Mouse (Mus musculus): ENCODE data around the gene Ppfia1.
A peak's percentile ranks its signal among the peaks of the same experiment; 100 is the strongest.

Ppfia1 gene

DNA sequence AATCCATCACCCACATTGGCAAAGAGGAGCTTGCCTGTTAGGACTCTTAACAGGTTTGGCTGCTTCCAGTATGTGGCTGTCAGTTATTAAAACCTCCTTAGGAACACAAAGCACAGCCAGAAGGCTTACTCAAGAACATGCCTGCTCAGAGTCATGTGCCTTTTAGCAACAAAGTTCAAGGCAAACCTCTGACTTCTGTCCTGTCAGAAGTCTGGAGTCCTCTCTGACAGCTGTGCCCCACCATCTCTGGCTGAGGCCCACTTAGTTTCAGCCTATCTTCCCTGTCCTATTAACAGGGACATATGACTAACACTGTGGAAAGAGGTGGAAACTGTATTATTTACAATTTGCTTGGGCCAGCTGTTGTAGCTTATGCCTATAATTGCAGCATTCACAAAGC, 73.2 kb downstream of the Ppfia1 start:
- no peak for DNase-seq

DNA sequence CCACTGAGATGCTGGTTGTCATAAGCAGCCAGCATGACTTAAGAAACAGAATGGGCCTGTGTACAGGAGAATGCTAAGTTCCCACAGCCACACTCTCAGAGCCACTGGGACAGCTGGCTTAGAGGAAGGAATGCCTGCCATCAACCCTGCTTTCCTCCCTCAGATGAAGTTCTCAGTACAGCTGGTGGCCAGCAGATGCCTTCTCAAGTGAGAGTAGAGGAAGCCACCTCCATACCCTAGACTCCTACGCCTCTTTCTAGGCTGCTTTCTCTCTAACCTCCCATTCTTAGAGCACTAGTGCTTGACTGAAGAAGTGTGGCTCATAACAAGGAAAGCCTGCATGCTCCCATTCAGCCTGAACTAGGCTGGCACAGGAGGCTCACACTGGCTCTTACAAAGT, 74.0 kb downstream of the Ppfia1 start:
- DNase-seq, result peak; percentile 70

DNA sequence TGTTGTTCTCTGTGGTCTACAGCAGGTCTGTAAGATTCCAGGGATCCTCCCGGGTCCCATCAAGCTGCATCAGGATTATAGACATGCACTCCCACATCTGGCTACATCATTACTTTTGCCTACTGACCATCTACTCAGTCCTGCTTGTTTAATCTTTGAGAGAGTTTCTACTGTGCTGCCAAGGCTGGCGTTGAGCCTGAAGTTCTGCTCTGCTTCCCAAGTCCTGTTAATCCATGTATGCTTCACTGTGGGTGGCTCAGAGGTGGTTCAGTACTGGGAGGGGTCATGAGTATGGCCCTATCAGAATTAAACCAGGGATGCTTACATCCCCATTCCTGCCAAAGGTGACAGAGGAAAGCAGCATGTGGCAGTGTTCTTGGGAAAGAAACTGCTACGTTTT, 77.8 kb downstream of the Ppfia1 start:
- no peak for DNase-seq

DNA sequence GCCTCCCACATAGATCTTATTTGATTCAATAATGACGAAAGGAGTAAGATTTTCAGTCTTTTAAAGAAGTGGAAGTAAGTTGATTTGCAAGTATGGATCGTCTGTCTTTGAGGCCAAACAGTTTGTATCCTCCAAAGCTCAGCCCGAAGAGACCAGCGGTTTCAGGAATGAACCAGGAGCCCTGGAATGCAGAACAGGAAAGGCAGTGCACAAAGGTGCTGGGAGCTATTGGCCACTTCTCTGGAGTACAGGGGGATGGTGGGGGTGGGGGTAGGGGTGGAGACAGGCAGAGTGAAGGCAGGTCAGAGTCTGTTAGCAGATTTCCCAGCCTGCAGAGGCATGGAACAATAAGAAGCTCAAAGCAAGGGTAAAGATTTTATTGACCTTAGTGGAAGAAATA, 80.0 kb downstream of the Ppfia1 start:
- no peak for DNase-seq

DNA sequence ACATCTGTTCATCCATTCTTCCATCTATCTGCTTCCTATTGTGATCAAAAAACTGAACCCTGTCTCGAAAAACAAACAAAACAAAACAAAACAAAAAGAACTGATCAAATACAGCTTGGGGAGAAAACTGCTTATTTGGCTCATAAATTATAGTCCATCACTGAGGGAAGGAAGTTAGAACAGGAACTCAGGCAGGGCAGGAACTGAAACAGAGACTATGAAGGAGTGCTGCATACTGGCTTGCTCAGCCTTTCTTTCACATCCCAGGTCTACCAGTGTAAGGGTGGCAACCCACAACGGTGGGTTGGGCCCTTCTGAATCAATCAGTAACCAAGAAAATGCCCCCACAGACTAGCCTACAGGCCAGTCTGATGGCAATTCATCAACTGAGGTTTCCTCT, 82.4 kb downstream of the Ppfia1 start:
- no peak for DNase-seq

DNA sequence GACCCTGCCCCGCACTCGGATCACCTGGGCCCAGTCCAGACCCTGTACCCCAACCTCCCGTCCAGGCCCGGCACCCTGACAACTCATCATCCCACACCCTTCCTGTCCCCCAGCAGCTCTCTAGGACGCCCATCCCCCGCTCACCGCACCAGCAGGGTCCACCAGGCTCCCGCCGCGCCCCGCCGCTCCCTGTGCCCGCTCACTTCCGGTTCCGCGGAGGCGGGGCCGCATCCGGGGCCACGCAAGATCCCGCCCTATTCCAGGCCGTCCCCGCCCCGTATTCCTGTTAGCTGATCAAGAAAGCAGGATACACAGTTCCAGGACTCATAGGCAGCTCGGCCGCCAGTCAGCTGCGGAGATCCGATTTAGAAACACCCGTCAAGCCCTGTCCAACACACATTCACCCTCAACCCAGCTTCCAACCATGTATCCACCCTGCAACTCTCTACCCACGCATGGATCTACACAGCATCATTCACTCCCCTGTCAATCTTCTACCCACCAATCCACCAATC, 82.9 kb downstream of the Ppfia1 start, which contains the start of gene Cttn:
Cttn (minus strand) TSS at position 465 of the 515 bp plus-strand sequence.
- DNase-seq, result peak; percentile 90

DNA sequence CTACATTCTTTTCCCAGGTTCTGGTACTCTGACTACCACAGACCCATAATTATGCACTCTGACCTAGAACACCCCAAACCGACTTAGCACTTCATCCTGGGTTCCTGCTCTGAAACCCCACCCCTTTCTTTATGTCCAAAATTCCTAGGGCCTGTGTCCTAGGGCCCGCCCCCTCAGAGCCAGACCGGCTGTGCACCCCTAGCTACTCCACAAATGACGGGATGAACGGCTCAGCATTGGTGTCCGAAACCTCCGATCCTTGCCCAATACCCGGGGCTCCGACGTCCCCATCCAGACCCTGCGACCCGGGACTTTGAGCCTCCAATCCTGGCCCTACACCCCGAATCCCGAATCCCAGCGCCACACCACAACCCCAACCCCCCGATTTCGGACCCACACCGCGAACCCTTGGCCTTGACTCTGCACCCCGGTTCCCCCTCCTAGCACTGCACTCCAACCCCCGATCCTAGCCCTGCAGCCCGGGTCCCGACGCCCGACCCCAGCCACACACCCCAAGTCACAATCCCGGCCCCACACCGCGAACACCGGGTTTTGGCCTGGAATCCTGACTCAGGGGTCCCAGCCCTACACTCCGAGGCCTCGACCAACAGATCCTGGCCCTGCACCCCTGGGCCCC, 83.5 kb downstream of the Ppfia1 start:
- no peak for DNase-seq

DNA sequence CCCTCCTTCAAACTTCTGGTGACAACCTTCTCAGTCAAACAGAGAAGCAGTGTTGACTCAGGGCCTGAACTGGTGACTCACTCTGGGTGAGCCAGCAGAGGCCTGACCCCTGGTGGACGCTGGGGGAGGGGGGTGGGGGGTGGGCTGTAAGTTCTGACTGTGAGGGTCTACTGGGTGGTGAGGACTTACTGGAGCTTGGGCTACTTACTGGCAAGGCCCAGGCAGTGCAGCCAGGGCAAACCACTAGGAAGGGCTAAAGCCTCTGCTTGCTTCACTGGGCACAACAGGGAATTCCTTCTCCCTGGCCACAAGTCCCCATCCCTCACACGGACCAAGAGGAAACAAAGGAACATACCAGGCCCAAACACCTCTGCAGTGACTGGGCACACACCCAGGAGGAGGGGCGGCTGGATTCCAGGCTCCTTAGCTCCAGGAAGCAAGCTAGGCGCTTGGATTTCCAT, 84.3 kb downstream of the Ppfia1 start:
- no peak for DNase-seq

DNA sequence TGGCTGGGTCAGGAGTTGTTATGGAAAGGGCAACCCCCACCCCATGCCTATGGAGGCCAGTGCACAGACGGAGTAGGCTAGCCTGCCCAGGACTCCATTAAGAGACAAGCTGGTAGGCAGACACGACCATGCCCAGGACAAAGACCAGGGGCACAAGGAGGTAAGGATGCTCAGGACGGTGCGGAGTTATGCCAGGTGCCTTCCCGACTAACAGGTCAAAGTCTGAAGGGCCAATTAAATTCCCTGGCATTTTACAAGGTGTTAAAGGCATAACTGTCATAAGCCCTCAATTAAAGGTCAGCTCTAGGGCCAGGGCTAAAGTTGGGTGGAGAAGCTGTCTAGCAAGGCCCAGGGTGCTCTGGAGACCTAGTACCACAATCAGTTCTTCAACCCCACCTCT, 84.8 kb downstream of the Ppfia1 start:
- no peak for DNase-seq

DNA sequence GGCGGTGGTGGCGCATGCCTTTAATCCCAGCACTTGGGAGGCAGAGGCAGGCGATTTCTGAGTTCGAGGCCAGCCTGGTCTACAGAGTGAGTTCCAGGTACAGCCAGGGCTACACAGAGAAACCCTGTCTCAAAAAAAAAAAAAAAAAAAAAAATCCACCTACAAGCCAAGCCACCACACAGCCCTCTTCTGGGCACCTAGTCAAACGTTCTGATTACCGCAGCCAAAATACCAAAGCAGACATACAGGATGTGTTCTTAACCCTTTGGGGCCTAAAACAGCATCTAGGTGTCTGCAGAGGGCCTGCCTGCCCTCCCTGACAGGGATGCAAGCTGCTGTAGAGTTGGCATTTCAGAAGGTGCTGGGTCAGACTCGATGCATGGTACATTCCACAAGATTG, 91.0 kb downstream of the Ppfia1 start:
- no peak for DNase-seq

DNA sequence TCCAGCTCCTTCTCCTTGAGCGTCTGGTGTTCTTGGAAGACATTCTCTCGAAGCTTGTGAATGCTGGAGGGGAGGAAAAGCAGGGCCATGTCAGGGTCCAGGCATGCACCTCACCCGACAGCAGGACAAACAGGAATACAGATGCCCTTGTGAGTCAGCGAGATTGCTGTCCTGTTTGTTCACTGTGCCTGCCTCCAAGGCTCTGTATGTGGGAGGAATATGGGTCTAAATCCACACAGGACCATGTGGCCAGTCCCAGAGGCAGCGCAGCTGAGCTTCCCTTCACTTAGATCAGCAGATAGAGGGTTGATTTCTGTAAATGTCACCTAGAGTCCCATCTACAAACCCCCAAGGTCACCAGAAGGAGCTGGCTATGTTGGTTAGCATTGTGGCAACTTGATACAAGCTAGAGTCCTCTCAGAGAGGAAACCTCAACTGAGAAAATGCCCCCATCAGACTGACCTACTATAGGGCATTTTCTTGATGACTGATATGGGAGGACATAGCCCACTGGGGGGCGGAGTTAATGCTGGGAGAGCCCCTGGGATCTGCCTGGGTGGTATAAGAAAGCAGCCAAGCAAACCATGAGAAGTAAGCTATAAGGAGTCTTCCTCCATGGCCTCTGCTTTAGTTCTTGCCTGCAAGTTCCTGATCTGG, 92.2 kb downstream of the Ppfia1 start:
- no peak for DNase-seq

DNA sequence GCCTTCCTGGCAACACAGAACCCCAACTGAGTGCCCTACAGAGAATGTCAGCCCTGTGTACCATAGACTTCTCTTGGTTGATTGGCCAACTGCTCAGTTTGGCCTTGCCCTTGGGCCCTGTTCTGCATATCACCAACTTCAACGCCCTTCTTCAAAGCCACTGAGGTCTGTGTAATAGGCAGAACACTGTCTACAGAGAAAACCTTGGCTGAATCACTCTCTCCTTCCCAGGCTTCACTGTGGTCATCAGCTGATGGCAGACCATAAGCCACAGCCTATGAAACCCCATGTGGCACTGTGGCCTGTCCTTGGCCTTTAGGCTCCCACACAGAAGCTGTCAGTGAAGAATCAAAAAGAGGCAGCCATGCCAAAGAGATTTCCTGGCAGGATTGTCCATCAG, 94.6 kb downstream of the Ppfia1 start:
- no peak for DNase-seq

DNA sequence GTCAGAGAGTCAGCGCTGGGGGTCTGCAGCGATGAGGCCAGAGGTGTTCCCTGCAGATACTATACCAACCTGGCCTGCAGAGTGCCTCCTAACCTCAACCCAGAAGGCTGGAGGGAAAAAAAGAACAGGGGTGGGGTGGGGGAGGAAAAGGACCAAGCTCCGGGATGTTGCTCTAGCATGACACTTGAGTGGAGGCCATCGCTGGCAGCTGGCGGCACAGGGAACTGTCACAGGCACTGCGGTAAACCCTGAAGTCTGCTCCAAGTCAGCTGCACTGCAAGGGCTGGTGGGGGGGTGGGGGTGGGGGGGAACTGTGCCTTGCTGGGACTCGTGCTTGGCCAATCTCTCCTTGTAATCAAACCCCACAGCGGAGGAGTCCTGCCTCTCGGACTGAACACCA, 102.9 kb downstream of the Ppfia1 start:
- DNase-seq, result no peak

DNA sequence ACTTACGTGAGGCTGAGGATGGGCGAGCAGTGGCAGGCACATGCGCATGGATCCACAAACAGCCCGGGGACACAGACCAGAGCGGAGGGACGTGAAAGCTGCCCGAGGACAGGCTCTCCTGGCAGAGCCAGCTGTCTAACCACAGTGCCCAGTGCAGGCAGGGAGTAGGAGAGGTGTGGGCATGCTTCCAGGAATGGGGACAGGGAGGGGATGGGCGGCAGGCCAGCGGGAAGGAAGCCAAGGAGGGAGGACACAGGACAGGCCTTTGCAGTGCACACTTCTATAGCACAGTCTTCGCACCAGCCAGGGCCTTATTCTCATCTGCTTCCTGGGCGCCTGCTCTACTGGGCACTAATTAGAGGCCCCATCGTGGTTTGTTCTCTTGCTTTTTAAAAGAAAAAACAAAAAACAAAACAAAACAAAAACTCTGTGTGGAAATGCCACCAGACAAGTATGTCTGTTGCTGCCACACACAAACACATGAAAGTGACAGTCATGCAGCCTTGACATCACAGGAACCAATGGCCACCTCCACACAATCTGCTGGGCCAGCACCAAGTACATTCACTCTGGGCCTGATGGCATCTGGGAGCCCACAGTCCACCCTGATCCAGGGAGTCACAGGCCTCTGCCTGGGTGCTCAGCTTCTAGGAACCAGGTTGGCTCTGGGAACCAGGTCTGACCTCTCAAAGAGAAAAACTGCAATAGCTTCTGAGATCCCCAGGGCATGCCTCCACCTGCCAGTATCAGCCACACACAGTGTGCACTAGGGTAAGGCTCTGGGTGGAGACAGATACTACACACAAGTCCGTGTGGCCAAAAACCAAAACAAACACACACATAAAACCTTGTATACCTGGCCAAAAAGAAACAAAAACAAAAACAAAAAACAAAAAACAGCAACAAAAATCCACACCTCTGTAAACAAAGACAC, 103.6 kb downstream of the Ppfia1 start:
- DNase-seq, result peak; percentile 61

DNA sequence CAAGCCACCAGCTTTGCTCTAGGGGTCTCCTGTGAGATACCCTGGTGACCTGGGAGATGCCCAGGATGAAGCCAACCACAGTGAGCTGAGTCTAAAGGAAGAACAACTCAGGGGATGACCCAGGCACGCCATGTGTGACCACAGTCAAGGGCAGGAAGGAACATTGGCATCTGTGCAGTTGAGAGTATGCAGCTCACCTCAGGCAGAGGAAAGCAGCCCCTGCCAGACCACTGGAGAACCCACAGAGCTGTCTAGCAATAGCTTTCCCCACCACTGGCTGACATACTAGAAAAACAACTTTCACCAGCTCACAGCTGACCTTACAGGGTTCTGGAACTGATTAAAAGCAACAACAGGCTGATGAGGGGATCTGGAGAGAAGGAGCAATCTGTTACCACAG, 105.3 kb downstream of the Ppfia1 start:
- DNase-seq, result no peak

DNA sequence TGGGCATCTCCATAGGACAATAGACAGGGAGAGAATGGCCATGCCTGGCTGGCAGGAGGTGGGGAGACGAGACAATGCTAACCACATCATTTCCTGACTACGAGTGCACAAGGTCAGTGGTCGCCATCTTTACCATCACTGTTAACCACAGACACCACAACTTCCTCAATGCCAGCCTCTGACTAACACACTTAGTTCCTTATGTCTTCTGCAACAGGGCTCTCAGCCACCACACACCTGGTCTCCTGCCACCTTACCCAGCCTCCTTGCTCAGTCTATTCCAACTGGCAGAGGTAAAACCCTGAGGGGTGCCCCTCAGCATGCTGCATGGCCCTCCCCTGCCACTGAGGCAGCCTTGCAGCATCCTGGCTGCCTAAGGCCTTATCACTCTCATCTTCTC, 106.4 kb downstream of the Ppfia1 start:
- no peak for DNase-seq

DNA sequence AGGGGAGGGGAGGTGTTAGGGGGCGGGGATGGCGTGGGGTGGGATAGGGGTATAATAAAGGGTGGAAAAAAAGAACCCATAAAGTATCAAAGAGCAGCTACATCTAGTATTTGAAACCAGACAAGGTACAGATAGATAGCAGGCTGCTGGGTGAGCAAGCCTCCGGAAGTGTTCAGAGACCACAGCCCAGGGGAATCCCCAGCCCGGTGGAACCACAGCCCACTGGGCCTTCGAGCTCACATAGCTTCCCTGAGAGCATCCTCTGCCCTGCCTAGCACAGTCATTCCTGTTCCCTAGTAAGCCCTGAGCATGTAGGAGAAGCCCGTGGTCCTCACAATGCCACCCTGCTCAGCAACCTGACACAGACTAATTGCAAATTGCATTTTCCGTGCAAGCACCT, 108.7 kb downstream of the Ppfia1 start:
- no peak for DNase-seq

DNA sequence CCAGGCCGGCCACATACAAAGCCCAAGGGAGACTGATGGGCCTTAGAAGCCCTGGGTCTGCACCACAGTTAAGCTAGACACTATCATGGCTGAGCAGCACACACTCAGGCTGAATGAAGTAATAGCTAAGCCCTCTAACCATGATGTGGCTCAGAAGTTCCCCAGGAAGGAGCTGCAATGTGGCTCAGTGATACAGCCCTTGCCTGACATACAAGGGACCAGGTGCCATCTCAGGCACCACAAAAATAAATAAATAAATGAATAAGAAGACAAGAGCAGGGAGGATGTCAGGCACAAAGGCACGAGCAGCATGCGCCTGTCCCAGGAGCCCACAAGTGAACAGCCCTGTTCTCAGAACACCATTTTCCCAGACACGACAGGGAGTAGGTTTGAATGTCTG, 111.6 kb downstream of the Ppfia1 start:
- no peak for DNase-seq

DNA sequence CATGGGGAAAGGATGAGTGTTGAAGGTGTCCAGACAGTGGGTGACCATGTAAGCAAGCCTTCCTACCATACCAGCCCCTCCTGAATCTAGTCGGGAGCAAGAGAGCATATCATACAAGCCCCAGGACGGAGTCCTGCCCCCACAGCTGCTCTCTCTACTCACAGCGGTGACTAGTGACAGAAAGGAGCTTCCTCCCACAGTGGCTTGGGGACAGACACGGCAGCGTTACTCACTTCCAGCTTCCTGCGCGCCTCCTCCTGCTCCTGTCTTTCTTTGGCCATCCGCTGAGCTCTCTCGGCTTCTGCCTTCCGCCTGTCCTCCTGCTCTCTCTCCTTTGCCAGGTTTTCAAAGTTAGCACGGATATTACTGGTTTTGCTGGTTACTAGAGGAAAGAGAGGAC, 112.1 kb downstream of the Ppfia1 start:
- DNase-seq, result no peak

DNA sequence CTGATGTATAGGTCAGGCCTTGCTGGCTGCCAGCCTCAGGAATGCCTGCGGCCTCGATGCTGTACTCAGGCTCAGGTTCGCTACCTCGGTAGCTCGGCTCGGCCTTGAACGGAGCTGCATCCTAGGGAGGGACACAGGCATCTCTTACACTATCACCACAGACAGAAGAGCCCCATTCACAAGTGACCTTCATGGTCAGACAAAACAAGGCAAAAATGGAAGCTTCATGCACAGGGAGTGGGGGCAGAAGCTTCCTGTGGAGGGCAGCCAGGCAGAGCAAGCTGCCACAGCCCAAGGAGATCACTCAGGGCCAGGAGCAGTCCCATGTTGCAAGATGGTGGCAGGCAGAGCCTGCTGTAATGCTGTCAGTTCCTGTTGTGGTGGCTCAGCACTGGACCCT, 114.7 kb downstream of the Ppfia1 start:
- no peak for DNase-seq

DNA sequence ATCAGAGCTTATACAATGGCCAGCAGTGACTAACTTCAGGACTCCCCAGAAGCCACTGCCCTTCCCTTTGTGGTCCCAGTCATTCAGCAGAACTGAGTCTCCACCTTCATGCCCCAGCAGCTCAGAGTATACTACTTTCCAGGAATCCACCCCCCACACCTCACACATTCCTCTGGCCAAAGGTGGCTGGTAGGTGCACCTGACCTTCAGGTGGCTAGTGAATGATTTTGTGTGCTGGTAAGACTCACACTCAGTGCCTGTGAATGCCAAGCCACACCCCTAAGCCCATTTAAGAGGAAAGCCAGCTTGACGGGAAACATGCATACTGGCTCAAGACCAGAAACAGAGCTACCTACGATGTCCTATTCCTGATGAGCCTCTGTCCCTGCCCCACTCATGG, 120.6 kb downstream of the Ppfia1 start:
- DNase-seq, result no peak

DNA sequence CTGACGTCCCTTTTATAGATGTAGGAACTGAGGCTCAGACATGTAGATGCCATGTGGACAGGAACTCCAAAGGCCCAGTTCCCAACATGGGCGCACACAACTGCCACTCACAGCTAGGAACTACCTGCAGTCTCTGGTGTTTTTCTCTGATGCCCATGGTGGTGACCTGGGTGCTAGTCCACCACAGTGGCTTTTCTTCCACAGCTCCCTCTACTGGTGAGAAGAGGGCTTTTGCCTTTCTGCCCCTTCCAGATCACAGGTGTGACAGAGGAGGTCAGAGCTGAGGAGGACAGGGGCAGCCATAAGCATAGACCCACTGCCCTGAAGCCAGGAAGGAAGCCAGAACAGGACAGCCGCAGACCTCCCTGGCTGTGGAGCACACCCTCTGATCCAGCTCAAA, 126.1 kb downstream of the Ppfia1 start:
- DNase-seq, result no peak

Data from right cerebral cortex, postnatal 25 days (tissue).